Mouse (Mus musculus) stomach, postnatal 0 days (tissue): ENCODE measurements around the gene Ankzf1.

Experiments
- CTCF ChIP-seq: IDR thresholded peaks from 2 replicates; pipeline ENCODE4 v1.5.1; 2016; ENCODE audit warnings: antibody characterized with exemption, low read depth, mild to moderate bottlenecking, moderate library complexity
- EP300 ChIP-seq: optimal IDR thresholded peaks from 2 replicates; pipeline ENCODE3; 2016; ENCODE audit warnings: antibody characterized with exemption

DNA sequence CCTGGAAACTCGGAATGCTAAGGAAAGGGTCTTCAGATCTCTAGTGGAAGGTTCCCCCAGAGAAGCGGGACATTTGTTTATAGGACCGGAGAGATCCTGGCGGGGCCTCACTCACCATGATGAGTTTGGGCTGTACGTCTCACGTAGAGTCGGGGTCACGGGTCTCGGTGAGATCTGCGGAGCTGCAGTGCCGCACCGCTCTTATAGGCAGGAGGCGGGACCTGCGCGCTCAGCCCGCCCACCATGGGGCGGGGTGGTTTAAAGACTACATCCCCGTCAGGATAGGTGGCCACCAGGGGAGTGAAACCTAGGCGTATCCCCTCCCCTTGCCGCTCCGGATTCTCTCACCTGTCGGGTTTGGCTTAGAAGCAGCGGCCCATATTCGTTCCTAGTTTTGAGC, 27.1 kb downstream of the Ankzf1 start:
- TF ChIP-seq CTCF, result no peak; the same call in 1 of the 2 replicates
- TF ChIP-seq EP300, result no peak
